Mouse (Mus musculus): ENCODE measurements around the gene Ccdc34.

DNA sequence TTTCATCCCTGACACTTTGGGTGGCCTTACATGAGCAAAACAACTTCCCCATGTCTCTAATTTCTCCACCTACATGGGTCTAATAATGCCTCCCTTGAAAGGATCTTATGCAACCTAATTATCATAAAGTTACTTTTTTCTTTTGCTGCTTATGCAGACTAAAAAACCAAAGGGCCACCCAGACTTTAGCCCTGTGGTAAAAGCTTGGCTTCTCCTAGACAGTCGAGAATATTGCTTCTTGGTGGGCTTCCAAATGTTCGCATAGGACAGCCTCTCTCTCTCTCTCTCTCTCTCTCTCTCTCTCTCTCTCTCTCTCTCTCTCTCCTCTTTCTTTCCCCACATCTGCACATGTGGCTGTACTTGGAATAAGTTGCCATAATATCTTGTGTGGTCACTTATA, 60.0 kb downstream of the Ccdc34 start:
- no peak for TF ChIP-seq CTCF (conservative IDR thresholded peaks at IDR 0.05; ENCODE audit: low read length)
- TF ChIP-seq NANOG (IDR thresholded peaks at IDR 0.05; ENCODE audit: borderline replicate concordance, low read length) = no peak
- TF ChIP-seq POU5F1 (IDR thresholded peaks at IDR 0.05; ENCODE audit: borderline replicate concordance, low read length) = no peak

Measured in E14TG2a.4 (cell line).